8 mouse cellular contexts compared by ENCODE assay signal in genomic region chr11:75047066-75047465, GRCm38 (mm10).
DNase-seq lines count a peak whose midpoint lies in the region; ATAC-seq lines count a peak whose summit lies in the region.

No protein-coding gene starts in this region.

- peak; percentile 98 for DNase-seq in 3T3-L1 (ENCODE audit: low read depth, low spot score)
- DNase-seq in adrenal gland, postnatal 25 days = peak; percentile 83
- peak; percentile 82 for DNase-seq in heart, postnatal 25 days (ENCODE audit: low spot score)
- peak; percentile 63 for DNase-seq in layer of hippocampus, adult 9-11 months
- DNase-seq in lung, postnatal 10 days = peak; percentile 95
- peak; percentile 18 for DNase-seq in telencephalon, adult 2 months (ENCODE audit: low read depth, low spot score)

- intact Hi-C loops in heart, postnatal 25 days (cut with DNase I) = loop anchor here (2.0 to 5.0 kb wide), 3 partner anchors 32 to 118 kb away; no protein-coding TSS in a partner anchor

- peak; percentile 22; the same call in 1 of the 2 replicates for ATAC-seq in frontal cortex, adult (ENCODE audit: low TSS enrichment)
- ATAC-seq in CD4-positive, CD25-positive, alpha-beta regulatory T cell, adult 4 months = no peak

Comparison
In these comparisons a context has a peak if more than half of its experiments do, and no peak if none do; other contexts are left out.
1. DNase-seq: peak in every context shown above with its lines; median percentile 98 in 3T3-L1; 95 in lung, postnatal 10 days; 83 in adrenal gland, postnatal 25 days; 82 in heart, postnatal 25 days; 63 in layer of hippocampus, adult 9-11 months; 18 in telencephalon, adult 2 months.